Mouse (Mus musculus) v-Abl transformed pro-B cells (cell line): ENCODE results near the gene Eif3c.

Experiments used
- in situ Hi-C, 2 experiments: fragments of 400-800 bp; cut with MboI; formaldehyde crosslinking; loops; one replicate each; pipeline ENCODE4 v1.15.1; 2025; ENCODE audit not compliant: unreplicated experiment in 2 of 2

Gene Eif3c

DNA sequence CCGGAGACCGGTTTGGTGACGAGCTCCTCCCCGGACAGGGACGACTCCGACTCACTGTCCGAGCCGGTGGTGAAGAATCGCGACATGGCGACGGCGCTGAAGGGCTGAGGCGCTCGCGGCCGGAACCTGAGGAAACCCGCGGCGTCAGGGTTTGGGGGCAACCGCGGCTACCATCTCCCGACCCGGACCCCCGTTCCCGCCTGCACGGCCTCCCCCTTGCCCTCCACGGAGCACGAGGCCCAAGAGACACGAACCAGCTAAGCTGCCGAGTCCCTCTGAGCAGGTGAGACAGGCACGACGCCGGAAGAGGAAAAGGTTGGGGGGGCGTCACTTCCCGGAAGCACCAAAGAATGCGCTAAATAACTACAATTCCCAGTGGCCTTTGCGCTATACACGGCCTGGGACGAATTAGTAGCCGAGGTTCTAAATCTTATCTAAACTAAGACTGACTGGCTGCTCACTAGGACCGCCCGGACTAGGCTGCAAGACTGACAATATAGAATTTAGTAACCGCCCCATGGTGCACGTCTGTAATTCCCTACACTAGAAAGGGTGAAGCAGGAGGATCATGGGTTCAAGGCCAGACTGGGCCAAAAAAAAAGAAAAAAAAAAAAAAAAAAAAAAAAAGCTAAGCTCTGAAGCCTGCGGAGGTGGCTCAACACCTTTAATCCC is at the start of gene Eif3c:
Gene Eif3c (minus strand): TSS at position 318 of the 672 bp plus-strand sequence.
- in situ Hi-C loops, result loop anchor here in 1 of 2 experiments (25.0 kb wide), 1 partner anchor 971 kb away; no protein-coding TSS in a partner anchor

DNA sequence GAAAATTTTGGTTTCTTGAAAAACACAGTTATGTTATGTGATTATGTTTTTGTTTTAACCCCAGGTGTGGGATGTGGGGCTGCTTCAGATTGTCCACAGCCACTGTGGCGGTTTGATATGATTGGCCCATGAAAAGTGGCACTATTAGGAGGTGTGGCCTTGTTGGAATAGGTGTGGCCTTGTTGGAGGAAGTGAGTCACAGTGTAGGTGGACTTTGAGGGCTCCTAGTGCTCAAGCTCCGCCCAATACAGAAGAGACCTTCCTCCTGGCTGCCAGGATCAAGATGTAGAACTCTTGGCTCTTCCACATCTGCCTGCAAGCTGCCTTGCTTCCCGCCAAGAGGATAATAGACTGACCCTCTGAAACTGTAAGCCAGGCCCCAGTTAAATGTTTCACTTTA is 46.5 kb upstream of the Eif3c start:
- in situ Hi-C loops, result no loop called here

DNA sequence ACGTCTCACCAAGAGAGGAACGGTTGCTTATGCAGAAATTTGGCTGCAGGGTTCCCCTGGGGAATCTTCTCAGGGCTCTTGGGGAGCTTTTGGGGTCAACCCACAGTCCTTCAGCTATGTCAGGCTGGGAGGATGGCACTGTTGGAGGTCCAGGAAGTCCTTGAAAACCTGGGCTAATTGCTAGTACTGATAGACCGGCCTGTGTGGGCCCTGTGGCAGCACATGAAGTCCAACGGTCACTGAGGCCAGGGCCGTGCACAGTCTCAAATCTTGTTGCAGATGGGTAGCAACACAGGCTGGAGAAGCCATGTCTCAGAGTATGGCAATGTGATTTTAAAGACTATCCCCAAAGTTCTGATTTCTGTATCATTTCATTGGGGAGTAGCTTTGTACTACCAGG is 41.6 kb upstream of the Eif3c start:
- in situ Hi-C loops, result no loop called here

DNA sequence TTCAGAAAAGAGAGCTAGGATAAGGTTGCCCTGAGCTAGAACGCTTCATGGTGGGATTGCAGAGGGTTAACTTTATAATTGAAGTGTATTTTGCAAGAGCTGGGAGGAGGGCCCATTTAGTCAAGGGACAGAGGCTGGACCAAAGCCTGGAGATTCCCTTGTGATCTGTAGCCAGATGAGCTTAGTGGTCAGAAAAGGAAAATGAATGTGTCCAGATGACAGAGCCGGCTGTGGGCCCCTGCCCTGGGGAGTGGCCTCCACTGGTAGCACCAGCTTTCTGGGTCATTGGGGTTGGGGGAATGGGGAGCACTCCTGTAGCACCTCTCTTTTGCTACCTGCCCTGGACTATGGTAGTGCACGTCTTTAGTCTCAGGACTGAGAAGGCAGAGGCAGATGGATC is 40.9 kb upstream of the Eif3c start:
- in situ Hi-C loops, result no loop called here

DNA sequence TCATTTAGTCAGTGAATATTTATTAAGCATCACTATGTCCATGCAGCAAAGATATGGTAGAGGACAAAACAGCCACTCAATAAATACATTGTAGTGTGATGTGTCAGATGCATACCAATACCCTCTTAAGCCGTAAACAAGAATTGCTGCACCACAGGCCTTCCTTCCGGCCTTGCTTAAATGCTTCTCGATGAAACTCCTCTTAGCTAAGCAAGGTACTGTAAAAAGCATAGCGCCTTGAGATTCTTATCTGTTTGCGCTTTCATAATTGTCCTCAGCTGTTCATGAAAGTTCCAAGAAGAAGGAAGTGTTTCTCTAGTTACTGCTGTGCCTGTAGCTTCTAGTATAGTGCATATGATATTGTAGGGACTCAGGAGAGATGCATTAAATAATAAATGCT is 40.4 kb upstream of the Eif3c start:
- in situ Hi-C loops, result no loop called here

DNA sequence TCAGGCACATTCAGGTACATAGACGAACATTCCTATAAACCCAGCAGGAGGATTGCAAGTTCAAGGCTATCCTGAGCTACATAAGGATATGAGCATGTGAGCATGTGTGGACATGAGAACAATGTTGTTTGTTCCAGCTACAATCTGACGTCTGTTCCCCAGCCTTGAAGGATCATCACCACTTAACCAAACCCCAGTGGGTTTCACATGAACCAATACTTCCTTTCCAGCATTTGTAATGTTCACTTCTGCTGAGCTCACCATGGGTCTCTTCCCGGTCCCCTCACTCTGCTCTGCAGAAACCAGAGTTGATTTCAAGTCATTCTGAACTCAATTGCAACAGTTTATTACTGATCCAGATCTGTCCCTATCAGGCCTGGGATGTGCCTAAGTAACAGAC is 36.4 kb upstream of the Eif3c start:
- in situ Hi-C loops, result no loop called here

DNA sequence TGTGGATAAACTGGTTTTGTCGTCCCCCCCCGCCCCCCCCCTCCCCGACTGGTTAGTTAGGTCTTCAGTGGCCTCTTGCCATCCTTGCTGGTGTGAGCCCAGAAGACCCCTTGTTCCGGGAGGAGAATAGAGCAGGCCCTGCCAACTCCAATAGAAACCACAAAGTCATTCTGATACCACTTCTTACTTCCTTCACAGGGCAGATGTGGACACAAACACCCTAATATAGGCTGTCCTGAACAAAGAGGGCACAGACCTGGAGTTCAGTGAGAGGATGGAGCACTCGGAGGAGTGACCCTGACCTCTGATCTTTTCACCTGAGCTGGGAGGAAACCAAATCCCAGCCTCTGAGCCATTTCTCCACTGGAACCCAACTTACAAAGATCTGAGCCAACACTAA is 35.7 kb upstream of the Eif3c start:
- in situ Hi-C loops, result no loop called here

DNA sequence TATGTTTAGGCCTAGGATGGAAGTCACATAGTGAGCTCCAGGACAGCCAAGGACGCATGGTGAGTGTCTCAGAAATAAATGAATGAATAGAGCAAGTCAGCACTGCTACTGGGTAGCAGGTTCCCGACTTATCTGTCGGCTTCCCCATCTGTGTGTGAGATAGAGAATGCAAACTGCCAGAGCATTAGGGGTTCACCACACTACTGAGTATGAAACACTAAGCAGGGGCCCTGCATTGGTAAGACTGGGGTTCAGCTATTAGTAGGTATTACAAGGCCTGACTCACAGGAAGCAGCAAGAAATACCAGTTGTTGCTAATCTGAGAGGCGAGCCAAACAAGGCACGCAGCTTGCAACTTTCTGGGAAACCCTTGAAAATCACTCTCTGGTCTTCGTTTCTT is 32.7 kb upstream of the Eif3c start:
- in situ Hi-C loops, result no loop called here

DNA sequence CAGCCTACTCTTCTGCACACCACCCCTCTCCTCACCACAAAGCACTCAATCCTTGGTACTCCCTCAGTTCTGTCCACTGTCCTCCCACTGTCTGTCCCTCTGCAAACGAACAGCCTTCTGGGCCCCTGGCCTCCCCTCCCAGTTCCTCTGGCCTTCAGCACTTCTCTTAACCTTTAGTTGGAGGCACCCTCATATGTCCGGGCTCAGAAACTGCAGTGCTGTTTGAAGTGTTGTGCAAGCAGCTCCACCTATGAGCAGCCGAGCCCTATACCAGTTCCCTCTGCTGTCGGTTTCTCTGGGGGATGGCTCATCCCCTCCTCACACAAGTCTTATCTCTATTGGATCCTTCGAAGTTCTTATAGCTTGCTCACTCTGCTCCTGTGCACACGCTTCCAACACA is 30.2 kb upstream of the Eif3c start:
- in situ Hi-C loops, result no loop called here

DNA sequence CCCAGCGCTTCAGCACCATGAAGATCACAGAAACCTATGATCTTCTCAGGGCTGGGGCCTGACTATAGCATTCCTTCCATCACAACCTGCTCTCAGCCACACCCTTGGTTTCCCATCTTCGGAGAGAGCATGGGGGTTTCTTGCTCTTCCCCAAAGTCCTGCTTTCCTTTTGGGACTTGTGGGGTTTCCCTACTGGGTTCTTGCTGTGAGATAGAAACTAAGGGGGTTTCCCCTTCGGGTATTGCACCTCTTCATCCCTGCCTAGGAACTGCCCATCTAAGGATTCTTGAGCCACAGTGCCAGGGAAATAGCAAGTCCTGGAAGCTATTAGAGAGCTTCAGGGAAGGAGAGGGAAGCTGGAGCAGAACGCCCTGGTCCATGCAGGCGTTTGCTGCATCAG is 29.7 kb upstream of the Eif3c start:
- in situ Hi-C loops, result no loop called here

DNA sequence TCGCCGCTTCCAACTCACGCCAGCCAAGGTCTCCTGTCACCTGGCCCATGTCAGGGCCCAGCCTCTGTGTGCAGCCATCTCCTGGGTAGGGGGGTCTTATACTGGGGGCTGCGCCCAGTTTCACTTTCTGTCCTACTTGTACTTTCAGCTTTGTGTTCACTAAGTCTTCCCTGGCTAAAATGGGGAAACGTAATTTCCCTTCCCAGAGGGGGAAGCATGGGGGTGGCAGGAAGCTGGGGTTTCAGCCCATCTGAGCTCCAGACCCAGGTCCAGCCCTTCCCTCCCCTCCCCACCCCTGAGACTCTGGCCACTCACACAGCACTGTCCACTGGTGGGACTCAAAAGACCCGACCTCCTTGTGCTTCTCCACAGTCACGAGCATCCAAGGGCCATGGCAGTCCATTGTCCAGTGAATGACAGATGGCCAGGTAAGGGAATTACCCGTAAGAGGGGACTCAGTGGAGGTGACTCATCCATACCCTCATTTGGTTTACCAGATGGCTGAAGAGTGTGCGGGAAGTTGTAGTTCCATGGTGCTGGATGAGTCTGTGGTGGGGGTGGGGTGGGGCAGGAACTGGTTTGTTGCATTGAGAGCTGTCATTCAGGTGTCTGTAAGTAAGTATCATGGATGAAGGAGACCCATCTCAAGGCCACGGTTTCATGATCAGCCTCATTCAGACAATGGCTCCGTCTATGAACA is 28.8 kb upstream of the Eif3c start, which contains the start of gene Il27:
Gene Il27 (minus strand): TSS at position 80 of the 700 bp plus-strand sequence.
- in situ Hi-C loops, result loop anchor here in 1 of 2 experiments (5.0 kb wide), 1 partner anchor 37 kb away; the partner anchor contains the start of gene Nupr1

DNA sequence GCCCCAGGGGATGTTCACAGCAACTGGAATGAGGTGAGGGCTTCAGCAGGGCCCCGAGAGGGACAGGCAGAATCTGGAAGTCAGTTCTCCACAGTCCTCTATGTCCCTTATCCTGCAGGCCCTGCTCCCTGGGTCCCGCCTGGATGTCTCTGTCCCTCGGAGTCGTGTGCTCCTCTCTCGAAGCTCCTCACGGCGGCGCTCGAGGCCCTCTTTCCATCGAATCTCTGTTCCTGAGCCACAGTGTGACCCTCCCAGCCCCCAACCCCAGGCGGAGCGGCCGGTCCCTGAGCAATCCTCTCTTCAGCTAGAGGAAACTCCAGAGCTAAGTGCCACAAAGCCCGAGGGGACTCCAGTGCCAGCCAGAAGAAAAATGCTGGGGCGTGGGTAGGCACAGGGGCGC is 21.6 kb upstream of the Eif3c start:
- in situ Hi-C loops, result loop anchor here in 1 of 2 experiments (10.0 kb wide), 1 partner anchor 47 kb away; the partner anchor contains the start of gene Nupr1

DNA sequence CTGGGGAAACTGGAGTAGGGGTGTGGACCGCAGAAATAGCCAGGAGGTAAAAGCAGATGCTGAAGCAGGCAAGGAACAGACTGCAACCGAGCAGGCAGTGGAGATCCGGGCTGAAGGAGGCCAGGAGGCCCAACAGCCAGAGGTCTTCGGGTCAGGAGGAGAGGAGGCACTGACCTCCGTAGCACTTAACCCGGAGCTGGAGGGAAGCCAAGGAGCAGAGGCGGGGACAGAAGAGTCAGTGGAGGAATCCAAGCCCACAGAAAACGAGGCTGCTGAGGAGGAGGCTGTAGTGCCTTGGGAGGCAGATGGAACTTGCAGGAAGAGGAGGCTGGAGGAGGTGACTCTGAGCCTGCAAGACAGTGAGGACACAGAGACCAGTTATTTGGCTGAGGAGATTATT is 20.6 kb upstream of the Eif3c start:
- in situ Hi-C loops, result loop anchor here in 1 of 2 experiments (10.0 kb wide), 1 partner anchor 48 kb away; the partner anchor contains the start of gene Nupr1

DNA sequence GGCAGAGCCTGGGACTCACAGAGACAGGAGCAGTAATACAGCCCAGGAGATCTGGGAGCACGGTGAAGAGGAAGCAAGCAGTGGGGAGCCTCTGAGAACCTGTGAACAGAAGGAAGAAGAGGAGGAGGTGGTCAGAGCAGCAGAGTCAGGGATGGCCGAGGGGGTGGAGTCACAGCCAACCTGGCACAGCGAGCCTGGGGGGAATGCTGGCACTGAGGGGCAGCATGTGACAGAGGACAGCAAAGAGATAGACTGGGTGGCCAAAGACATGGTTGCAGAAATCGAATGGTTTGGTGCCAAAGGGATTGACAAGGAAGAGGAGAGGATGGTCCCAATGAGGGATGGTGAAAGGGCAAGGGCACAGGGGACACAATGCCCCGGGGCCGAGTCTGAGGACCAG is 19.5 kb upstream of the Eif3c start, which contains the start of gene Cln3:
Gene Cln3 (minus strand): TSS at position 101 of the 400 bp plus-strand sequence.
- in situ Hi-C loops, result loop anchor here in 1 of 2 experiments (10.0 kb wide), 1 partner anchor 49 kb away; the partner anchor contains the start of gene Nupr1

DNA sequence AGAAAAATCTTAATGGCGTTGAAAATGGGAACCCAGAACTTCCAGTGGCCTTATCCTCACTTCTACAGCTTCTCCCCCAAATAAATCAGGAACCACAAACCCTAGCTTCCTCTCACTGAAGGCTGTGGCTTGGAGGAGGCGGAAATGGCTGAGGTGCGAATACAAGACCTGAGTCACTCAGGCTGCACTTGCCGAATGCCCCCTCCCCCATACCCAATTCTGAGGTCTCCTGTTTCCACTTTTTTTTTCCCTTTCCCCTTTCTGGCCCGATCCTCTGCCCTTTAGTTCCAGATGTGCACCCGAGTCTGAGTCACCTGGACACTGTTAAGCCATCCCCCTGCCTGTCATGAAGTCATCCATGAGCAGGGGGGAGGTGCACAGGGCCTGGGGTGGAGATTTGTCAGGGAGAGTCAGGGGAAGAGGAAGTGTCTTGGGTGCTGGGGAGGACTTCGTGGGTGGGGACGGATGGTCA is 18.3 kb upstream of the Eif3c start, which contains the start of gene Apobr:
Gene Apobr (plus strand): TSS at position 437 of the 472 bp plus-strand sequence.
- in situ Hi-C loops, result loop anchor here in 1 of 2 experiments (10.0 kb wide), 1 partner anchor 50 kb away; the partner anchor contains the start of gene Nupr1

DNA sequence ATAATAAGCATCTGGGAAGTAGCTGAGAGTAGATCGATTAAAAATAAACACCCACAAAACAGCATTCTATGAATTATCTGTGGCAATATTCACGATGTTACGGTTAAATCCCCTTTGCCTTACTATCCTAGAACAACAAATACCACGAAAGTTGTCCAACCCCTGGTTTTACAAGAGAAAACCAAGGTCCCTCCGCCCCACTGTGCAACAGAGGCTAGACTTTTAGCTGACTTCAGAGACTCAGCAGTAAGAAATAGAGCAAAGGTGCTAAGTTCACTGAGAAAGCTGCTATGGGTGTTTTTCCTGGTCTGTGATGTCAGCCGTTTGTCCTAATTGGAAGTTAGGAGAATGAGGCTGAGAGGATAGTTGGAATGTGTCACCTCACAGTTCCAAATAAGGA is 17.6 kb upstream of the Eif3c start:
- in situ Hi-C loops, result loop anchor here in 1 of 2 experiments (10.0 kb wide), 1 partner anchor 51 kb away; the partner anchor contains the start of gene Nupr1

DNA sequence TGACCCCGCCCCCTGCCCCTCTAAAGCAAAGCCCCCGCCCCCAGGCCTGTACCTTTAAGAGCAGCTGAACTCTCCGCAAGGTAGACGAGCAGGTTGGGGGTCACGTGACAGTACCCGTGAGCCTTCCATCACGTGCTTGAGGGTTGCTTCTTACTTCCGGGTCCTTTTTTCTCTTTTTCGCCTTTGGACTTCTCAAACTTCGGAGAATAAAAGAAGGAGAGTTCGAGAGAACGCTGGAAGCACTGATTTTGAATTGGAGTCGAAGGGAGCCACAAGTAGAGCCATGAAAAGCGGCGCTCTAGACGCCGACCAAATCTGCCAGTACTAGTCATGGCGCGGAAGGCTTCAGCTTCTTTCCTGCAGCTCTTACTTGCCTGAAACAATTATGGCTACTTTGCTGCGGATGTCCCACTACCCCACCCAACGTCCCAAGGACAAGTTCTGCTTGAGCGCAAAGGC is 17.1 kb upstream of the Eif3c start:
- in situ Hi-C loops, result loop anchor here in 1 of 2 experiments (10.0 kb wide), 1 partner anchor 52 kb away; the partner anchor contains the start of gene Nupr1

DNA sequence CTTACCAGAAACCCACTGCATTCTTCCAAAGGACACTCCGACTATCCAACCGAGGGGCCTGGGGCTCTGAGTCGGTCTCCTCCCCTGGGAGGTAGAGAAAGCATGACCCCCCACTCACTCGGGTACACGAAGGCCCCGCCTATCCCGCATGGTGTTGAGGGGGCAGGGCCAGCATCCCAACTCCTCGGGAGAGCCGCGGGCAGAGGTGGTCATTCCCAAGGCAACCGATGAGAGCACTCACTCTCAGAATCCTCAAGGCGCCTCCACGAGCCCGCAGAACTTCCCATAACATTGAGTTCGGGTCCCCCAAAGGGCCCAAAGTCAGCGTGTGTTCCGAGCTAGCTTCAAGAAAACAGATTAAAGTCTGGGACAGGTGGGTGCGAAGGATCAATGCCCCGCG is 16.5 kb upstream of the Eif3c start:
- in situ Hi-C loops, result loop anchor here in 1 of 2 experiments (10.0 kb wide), 1 partner anchor 52 kb away; the partner anchor contains the start of gene Nupr1

DNA sequence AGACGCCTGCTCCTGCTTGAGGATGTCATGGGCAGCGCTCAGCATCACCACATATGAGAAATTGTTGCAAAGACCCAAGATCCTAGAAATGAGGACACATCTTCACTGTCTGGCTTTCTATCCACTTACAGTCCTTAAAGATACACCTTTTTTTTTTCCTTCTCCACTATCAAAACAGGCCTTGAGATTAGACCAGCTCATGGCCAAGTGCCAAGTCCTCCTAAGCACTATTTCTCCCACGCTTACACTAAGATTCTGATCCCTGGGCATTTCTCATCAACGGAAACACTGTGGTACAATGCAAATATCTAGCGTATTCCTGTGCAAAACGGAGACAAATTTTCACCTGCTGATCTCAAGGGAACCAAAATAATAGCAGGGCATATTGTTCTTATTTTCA is 15.4 kb upstream of the Eif3c start:
- in situ Hi-C loops, result loop anchor here in 1 of 2 experiments (10.0 kb wide), 1 partner anchor 53 kb away; the partner anchor contains the start of gene Nupr1

DNA sequence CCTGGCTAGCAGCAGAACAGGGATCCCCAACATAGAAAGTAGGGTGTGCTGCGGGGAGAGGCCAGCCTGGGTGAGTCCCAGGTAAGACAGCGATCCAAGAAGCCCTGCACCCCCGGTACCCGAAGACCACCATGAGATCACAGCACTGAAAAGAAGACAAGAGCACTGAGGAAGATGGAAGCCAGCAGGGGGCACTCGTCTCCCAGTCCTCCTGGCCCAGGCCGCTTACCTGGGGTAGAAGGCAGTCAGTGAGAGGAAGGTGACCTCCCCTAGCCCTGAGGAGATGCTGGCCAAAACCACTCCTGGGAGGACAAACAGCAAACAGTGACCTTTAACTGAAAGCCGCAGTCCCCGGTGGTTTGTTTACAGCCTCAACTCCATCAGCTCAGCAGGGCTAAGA is 13.0 kb upstream of the Eif3c start:
- in situ Hi-C loops, result loop anchor here (5.0 kb wide), 1 partner anchor 113 kb away; no protein-coding TSS in a partner anchor

DNA sequence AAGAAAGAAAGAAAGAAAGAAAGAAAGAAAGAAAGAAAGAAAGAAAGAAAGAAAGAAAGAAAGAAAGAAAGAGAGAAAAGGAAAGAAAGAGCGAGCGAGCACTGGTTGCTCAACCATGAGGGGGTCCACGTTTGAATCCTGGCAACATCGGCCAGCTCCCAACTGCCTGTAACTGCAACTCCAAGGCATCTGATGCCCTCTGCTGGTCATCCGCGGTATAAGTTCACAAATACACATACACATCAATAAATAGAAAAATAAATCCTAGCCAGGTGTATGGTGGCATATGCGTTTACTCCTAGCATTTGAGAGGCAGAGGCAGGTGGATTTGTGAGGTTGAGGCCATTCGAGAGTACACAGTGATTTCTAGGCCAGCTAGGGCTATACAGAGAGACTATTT is 10.7 kb upstream of the Eif3c start:
- in situ Hi-C loops, result loop anchor here (5.0 kb wide), 1 partner anchor 115 kb away; no protein-coding TSS in a partner anchor
